Mouse (Mus musculus) erythroblast, embryonic 14.5 days (primary cell): ENCODE results near the gene Cdh23.

Experiments used
- GATA1 ChIP-seq: IDR thresholded peaks from 2 replicates; pipeline ENCODE4 v1.6.1; 2012; ENCODE audit warnings: low read length, inconsistent platforms, mixed read lengths
- TAL1 ChIP-seq: IDR thresholded peaks from 3 replicates; pipeline ENCODE4 v1.6.1; 2012; ENCODE audit warnings: low read length, inconsistent platforms, mixed read lengths

DNA sequence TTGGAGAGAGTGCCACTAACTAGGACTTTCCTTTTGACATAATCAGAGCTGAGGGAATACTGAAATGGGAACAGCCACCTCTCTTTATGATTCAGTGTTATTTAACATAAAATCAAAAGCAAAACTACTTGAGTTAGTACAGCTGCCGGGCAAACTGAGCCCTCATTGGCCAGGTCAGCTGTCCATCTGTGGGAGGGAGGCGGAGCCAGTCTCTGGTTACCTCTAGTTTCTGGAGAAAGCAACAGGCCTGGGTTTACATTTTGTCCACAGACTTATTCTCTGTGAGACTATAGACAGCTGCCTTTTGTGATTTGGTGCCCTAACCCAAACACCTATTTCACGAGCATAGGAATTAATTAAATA is 345.5 kb downstream of the Cdh23 start:
- no peak for TF ChIP-seq GATA1
- no peak for TF ChIP-seq TAL1
